Mouse (Mus musculus) v-Abl transformed pro-B cells (cell line): ENCODE measurements around the gene Acad12.
"Not testable (repeated sequence)": the region's sequence is repeated elsewhere in the genome, so short reads cannot be mapped to it uniquely, and the experiment has no call there.

ENCODE experiments used
- in situ Hi-C, 2 experiments: fragments of 400-800 bp; cut with MboI; formaldehyde crosslinking; loops; one replicate each; pipeline ENCODE4 v1.15.1; 2025; ENCODE audit not compliant: unreplicated experiment in 2 of 2

The Acad12 gene

GRCm38 (mm10) chr5:121618592-121619513 is at the start of gene Acad12:
Gene Acad12, minus strand, starts transcription at chr5:121618938.
- in situ Hi-C loops = no loop called here

DNA sequence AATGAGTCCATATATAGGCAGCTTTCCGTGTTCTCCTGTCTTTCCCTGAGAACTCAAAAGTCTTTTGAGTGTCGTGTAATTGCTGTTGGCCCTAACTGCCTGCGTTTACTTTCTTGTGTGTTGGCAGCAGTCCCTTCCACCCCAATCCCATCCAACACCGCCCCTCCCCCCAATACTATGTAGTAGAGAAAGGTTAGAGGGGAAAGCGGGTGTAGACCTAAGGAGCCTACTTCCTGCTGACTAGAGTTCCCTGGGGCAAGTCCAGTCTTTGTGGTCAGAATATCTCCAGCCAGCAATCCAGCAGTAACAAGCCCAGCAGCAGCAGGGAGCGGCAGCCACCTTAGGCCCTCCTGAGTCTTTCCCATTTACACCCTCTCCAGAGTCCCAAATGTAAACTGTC is 49.7 kb upstream of the Acad12 start:
- in situ Hi-C loops = no loop called here

DNA sequence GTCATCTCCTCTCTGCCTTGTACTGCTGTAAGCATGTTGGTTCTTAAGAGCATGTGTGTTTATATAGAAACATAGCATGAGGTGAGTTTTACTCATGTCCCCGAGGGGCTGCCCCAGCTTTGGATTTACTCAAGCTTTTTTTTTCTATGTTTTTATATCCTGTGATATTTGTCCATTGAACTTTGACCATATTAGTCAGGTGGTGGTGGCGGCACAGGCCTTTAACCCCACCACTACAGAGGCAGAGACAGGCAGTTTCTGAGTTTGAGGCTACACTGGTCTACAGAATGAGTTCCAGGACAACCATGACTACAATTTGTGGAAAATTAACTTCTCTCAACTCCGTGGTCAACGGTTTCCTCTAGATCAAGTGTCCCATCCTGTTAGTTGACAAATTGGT is 48.3 kb upstream of the Acad12 start:
- in situ Hi-C loops = no loop called here

DNA sequence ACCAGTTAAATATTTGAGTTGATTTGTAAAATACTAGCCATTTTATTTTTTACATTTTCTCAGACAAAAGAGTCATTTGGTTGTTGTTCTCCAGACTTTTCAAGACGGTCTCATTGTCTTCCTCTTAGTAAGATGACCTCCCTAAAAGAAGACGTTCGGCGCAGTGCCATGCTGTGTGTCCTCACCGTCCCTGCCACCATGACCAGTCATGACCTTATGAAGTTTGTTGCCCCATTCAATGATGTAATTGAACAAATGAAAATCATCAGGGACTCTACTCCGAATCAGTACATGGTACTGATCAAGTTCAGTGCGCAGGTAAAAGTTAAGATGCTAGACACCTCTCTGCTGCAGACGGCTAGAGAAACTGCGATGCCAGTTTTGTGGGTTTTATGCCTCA is 46.2 kb upstream of the Acad12 start:
- in situ Hi-C loops = no loop called here

DNA sequence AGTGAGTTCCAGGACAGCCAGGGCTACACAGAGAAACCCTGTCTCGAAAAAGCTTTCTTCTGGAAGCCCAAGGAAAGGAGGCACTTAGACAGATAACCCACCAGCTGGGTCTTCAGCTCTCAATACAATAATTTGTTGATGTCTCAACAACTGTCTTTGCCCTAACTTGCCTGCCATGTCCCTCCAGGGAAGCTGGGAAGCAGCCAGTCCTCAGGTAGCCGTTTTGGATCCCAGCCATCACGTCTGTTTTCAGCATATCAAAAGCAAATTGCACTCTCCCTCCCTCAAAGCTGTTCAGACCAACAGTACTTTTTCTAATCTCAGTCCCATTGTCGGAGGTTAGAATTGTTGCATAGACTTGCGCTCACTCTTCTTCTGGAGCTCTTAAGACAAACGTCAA is 45.3 kb upstream of the Acad12 start:
- in situ Hi-C loops = no loop called here

DNA sequence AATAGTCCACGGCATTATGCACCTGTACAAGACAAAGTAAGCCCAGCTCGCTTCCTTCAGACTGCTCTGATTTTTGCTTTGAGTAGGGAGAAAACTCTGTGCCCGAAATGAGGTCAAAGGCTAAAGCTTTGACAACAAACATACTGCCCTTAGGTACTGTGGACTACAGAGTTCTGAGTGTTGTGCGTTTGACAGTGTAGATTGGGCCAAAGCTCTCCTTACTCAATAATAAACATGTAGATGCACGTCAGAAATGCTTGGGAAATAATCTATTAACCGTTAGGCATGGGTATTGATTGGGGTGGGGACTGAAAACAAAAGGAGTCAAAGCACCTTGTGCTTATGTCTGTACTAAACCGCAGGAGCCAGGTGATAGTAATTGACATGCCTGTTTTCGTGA is 44.7 kb upstream of the Acad12 start:
- in situ Hi-C loops = no loop called here

DNA sequence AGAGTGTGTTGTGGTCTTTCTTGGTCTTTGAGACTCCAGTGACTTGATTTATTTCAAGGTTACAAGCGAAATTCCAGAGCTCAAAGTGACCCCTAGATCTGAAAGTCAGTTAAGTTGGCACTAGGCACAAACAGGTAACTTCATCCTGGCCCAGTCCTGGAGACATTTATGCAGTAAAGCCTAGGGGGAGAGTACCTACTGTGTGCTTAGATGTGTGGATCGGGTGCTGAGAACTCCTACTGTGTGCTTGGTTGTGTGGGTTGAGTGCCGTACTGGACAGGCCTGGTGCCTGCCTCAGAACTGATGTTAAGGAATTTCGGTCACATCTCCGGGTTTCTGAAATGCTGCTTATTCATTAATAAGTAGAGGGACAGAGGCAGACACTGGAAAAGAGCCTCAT is 42.8 kb upstream of the Acad12 start:
- in situ Hi-C loops = no loop called here

DNA sequence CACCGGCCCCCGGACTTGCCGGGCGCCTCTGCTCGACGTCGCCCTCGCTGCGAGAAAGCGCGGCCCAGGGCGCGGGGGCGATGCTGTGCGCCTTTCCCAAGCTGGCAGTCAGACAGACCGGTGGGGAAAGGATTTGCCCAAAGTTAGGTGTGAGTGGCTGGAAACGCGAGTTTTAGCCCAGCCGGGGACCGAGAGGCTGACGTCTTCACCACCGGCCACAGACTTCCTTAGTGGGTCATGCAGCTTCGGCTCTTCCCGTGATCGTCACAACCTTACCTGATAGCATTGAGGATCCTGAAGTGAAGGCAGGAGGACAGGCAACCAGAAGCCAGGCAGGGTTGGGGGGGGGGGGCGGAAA is 42.1 kb upstream of the Acad12 start:
- in situ Hi-C loops = no loop called here

DNA sequence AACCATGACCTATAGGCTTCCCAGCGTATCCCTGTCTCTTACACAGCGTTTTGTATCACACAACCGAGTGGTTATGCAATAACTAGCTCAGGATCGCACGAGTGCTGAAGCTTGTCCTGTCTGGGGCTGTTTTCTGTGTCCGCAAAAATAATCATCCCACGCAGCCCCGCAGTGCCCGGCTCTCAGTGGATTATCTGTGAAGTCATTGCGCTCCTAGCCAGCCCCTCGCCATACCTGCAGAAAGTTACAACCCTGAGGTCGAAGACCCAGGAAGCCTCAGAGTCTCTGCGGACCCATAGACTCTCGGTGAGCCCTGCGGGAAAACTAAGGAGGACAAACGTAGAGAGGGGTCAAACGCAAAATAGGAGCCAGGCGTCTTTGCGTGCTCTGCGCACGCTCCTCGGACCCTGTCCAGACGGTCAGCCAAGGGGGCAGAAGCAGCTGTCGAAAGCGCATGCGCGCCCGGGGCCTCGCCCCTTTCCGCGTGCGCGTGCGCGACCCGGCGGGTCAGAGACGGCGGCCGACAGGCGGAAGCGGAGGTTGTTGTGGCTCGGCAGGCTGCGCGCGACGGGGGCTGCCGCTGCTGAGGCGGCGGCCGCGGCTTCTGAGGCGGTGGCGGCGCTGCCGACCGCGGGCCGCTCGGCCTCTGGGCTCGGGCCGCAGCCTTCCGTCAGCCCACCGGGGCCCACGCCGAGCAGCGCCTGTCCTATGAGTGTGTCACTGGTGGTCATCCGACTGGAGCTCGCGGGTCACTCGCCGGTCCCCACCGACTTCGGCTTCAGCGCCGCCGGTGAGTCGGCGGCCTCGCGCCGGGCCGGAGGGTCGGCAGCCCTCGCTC is 41.5 kb upstream of the Acad12 start, which contains the start of the genes Acad10 and Brap:
Gene Acad10, minus strand, starts transcription at position 456 of the 838 bp plus-strand sequence.
Gene Brap, plus strand, starts transcription at position 505 of the 838 bp plus-strand sequence.
- in situ Hi-C loops = no loop called here

GRCm38 (mm10) chr5:121657656-121658055 is 38.9 kb upstream of the Acad12 start:
- in situ Hi-C loops = not testable (repeated sequence)

DNA sequence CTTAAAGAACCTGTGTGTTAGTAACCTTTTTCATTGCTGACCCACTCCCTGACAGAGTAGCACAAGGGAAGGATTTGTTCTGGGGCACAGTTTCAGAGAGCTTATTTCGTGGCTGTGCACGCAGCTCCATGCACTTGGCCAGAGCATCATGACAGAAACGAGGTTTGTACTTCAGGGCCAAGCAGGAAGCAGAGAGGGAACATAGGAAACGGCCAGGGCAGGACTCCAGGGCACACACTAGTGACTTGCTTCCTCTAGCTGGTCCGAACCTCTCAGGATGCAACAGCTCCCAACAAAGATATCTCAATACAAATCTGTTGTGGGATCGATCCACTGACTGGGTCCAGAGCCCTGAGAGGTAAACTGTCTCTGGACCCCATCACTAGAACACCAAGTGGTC is 38.1 kb upstream of the Acad12 start:
- in situ Hi-C loops = not testable (repeated sequence)

- in situ Hi-C loops = no loop called here
These were observed 35.8 kb upstream of the Acad12 start for GRCm38 (mm10) chr5:121654526-121654925.

- in situ Hi-C loops = no loop called here
These were observed 30.4 kb upstream of the Acad12 start for GRCm38 (mm10) chr5:121649134-121649533.

GRCm38 (mm10) chr5:121639601-121640000 is 20.9 kb upstream of the Acad12 start:
- in situ Hi-C loops = no loop called here

DNA sequence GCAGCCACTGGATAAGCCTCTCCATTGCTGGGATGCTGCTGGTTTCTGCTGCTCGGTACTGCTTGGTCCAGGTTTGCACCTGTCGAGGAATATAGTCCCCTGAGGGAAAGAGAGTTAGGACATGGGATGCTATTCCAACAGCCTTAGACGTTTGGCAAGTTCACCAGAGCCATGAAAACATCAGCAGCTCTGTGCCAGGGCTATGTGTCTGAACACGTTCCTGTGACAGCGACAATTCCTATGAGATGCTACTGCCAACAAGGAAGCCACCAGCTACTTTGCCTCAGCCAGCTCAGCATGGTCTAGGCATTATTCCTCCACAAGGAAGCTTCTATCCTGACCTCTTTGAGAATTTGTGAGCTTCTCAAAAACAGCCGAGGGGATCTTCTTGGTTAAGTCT is 18.6 kb upstream of the Acad12 start:
- in situ Hi-C loops = no loop called here

GRCm38 (mm10) chr5:121634668-121635067 is 15.9 kb upstream of the Acad12 start:
- in situ Hi-C loops = no loop called here

DNA sequence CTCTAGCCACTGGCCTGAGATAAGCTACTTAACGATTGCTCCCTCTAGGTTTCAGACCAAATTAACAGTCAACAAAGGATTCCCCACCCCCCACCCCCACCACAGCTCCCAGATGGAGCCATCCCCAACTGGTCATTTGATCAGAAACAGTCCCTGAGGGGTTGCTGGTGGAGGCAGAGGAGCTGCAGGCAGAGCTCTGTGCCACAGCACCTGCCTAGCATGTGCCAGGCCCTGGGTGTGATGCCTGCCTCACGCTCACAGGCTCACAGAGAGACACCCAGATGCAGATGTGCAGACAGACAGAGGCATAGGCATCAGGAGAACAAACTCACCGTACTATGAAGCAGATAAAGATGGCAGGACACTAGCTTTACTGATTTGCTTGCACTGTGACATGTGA is 14.1 kb upstream of the Acad12 start:
- in situ Hi-C loops = no loop called here

DNA sequence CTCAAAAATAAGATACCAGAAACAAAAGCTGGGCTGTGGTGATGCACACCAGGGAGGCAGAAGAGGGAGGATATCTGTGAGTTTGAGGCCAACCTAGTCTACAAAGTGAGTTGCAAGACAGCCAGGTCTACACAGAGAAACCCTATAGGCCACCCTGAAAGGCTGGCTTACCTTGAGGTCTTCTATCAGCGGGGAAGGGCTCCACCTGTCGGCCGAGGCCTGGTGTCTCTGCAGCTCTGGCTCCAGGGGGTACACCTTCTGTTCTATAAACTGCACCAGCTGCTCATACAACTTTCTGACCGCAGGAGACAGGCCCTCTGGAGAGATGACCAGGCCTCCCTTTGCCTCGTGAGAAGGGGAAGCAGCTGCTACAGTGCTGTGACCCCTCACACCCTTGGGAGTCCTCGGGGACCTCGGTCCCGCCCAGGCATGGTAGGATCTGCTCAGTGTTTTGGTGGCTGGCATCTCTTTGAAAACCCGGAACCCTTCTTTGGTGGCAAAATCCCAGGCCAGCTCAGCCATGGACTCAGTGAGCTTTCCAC is 12.4 kb upstream of the Acad12 start:
- in situ Hi-C loops = not testable (repeated sequence)

- in situ Hi-C loops = loop anchor here in 1 of 2 experiments (10.0 kb wide), 1 partner anchor 217 kb away; the partner anchor contains the start of gene Pheta1
These were observed 9.1 kb upstream of the Acad12 start for GRCm38 (mm10) chr5:121627871-121628270.

DNA sequence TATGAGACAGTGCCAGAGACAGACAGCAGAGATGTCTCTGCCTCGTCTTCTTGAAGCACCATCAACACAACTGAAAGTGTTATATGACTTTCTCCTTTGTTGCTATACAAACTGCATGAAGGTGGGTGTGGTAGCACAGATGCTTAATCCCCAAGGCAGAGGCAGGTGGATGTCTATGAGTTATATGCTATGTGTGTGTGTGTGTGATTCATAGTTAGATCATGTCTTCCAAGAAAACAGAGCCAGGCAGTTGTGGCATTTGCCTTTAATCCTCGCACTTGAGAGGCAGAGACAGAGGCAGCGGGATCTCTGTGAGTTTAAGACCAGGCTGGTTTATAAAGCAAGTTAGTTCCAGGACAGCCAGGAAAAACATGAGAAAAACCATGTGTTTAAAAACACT is 4.5 kb upstream of the Acad12 start:
- in situ Hi-C loops = loop anchor here in 1 of 2 experiments (10.0 kb wide), 1 partner anchor 222 kb away; the partner anchor contains the start of gene Pheta1

GRCm38 (mm10) chr5:121621102-121621501 is 2.4 kb upstream of the Acad12 start:
- in situ Hi-C loops = loop anchor here in 1 of 2 experiments (10.0 kb wide), 1 partner anchor 224 kb away; the partner anchor contains the start of gene Pheta1
